Mouse (Mus musculus) heart, postnatal 0 days (tissue): Measurements from ENCODE around the gene Calm5. TPM values are rescaled to one million over a fixed set of nuclear protein-coding genes. Genes with fewer than 3 reads are reported as not detected.
"Not testable (repeated sequence)": the region's sequence is repeated elsewhere in the genome, so short reads cannot be mapped to it uniquely, and the experiment has no call there.

ENCODE experiments used
- ATAC-seq: fragments of 200-750 bp; cut with Nextera tagmentation; 2 replicates; pipeline ENCODE4 v1.8.0; 2017; ENCODE audit warnings: low read depth, moderate number of reproducible peaks, moderate library complexity; ENCODE audit not compliant: insufficient read depth
- DNase-seq: peaks from one replicate; pipeline ENCODE4 v3.0.0-alpha.2; 2016; ENCODE audit warnings: low spot score
- H3K27ac ChIP-seq: fragments of 300-500 bp; sonication (generic); 2 replicates; pipeline ENCODE4 v1.5.1; 2014; ENCODE audit warnings: low read depth, mild to moderate bottlenecking
- H3K27me3 ChIP-seq: fragments of 300-500 bp; sonication (generic); 2 replicates; pipeline ENCODE4 v1.6.1; 2014; ENCODE audit warnings: low read length, mixed read lengths; ENCODE audit not compliant: control insufficient read depth, insufficient read depth
- H3K36me3 ChIP-seq: fragments of 300-500 bp; sonication (generic); replicated peaks from 2 replicates; pipeline ENCODE4 v1.6.1; 2014; ENCODE audit warnings: low read length, mixed read lengths; ENCODE audit not compliant: control insufficient read depth, insufficient read depth
- H3K4me1 ChIP-seq: fragments of 300-500 bp; sonication (generic); 2 replicates; pipeline ENCODE4 v1.6.1; 2014; ENCODE audit warnings: antibody characterized with exemption; ENCODE audit not compliant: control insufficient read depth, insufficient read depth
- H3K4me2 ChIP-seq: fragments of 300-500 bp; sonication (generic); 2 replicates; pipeline ENCODE4 v1.6.1; 2014; ENCODE audit warnings: low read depth, mild to moderate bottlenecking, low read length, moderate library complexity
- H3K4me3 ChIP-seq: fragments of 300-500 bp; sonication (generic); 2 replicates; pipeline ENCODE4 v1.5.1; 2014; ENCODE audit warnings: low read depth, low read length
- H3K9ac ChIP-seq: fragments of 300-500 bp; sonication (generic); replicated peaks from 2 replicates; pipeline ENCODE4 v1.6.1; 2014; ENCODE audit warnings: low read depth, low read length, mixed read lengths
- H3K9me3 ChIP-seq: fragments of 300-500 bp; sonication (generic); replicated peaks from 2 replicates; pipeline ENCODE4 v1.6.1; 2016; ENCODE audit warnings: low read length; ENCODE audit not compliant: control insufficient read depth
- CTCF ChIP-seq: IDR thresholded peaks from 2 replicates; pipeline ENCODE4 v1.5.1; 2016; ENCODE audit warnings: antibody characterized with exemption, control low read depth, low read depth
- EP300 ChIP-seq: IDR thresholded peaks from 2 replicates; pipeline ENCODE4 v1.6.1; 2016; ENCODE audit warnings: antibody characterized with exemption, low read depth
- WGBS: fragments of 180-500 bp; shearing (Covaris S2); extraction: QIAGEN DNeasy Blood & Tissue Kit; methylation state at CpG from one replicate; pipeline ENCODE4 v1.1.7; 2014; 5-methylcytosine and 5-hydroxymethylcytosine counted together
- polyA plus RNA-seq: library from polyadenylated mRNA; unstranded; fragments of >200 nt; fragmentation: Nextera tagmentation; extraction: Ambion mirVana; gene quantifications from 2 replicates; pipeline ENCODE4 v1.2.1, GENCODE M21; 2015
- total RNA-seq: library from RNA; depleted of rRNA; stranded (reverse); fragments of >200 nt; gene quantifications from 2 replicates; pipeline ENCODE4 v1.2.3, GENCODE M21; 2014; ENCODE audit warnings: low replicate concordance; rRNA removed

The Calm5 gene
- total RNA-seq: not detected in 2 replicates
- polyA plus RNA-seq: not detected in 2 replicates

- not testable (repeated sequence) for H3K27ac ChIP-seq, H3K9me3 ChIP-seq, H3K27me3 ChIP-seq, ATAC-seq, H3K4me1 ChIP-seq, DNase-seq, H3K36me3 ChIP-seq, H3K9ac ChIP-seq, H3K4me3 ChIP-seq, H3K4me2 ChIP-seq
- 72% methylated on average over 3 of the region's 3 CpGs for WGBS
These were observed at the start of gene Calm5 for GRCm38 (mm10) chr13:3853648-3854333. Gene Calm5, plus strand, starts transcription at chr13:3854173.

- no peaks in the 10 kb centered on the region for H3K36me3 ChIP-seq
- 85% methylated on average over 13 of the region's 13 CpGs for WGBS
- peaks cover 13% of the 10 kb centered on the region for H3K4me1 ChIP-seq
- ATAC-seq (no peak), DNase-seq (no peak)
- H3K4me3 ChIP-seq: no peak within 1 kb of the TSS
- H3K4me2 ChIP-seq: no peak within 1 kb of the TSS
- no peaks in the 10 kb centered on the region for H3K27me3 ChIP-seq
- TF ChIP-seq CTCF: no peak
- TF ChIP-seq EP300: no peak
- no peaks in the 10 kb centered on the region for H3K9me3 ChIP-seq
- H3K9ac ChIP-seq: no peak within 1 kb of the TSS
- 0 out of 2 replicates have a peak within 1 kb of the TSS, but pooled peaks have one; percentile 38 for H3K27ac ChIP-seq
These were observed 49.8 kb upstream of the Calm5 start, which contains the start of gene Calml3 for GRCm38 (mm10) chr13:3804186-3804585. Gene Calml3, minus strand, starts transcription at chr13:3804316.

- TF ChIP-seq CTCF (no peak), EP300 (no peak)
- 49% methylated on average over 2 of the region's 2 CpGs for WGBS
- Histone ChIP-seq H3K27me3 (no peaks in the 10 kb centered on the region), H3K9me3 (no peaks in the 10 kb centered on the region), H3K36me3 (no peaks in the 10 kb centered on the region), H3K27ac (0 out of 2 replicates have a peak overlapping the region, but pooled peaks have one; percentile 38), H3K9ac (no peak overlapping the region), H3K4me2 (no peak overlapping the region), H3K4me1 (peaks cover 4% of the 10 kb centered on the region), H3K4me3 (no peak overlapping the region)
- ATAC-seq: no peak
- no peak for DNase-seq
These were observed 48.8 kb upstream of the Calm5 start for GRCm38 (mm10) chr13:3805132-3805531.

GRCm38 (mm10) chr13:3805638-3806037 lies 48.3 kb upstream of the Calm5 start:
- H3K9me3 ChIP-seq: no peaks in the 10 kb centered on the region
- no peak overlapping the region for H3K4me2 ChIP-seq
- H3K4me3 ChIP-seq: no peak overlapping the region
- 59% methylated on average over 5 of the region's 5 CpGs for WGBS
- peak overlapping the region; percentile 38; the same call in 1 of the 2 replicates for H3K27ac ChIP-seq
- peaks cover 4% of the 10 kb centered on the region; the same call in 1 of the 2 replicates for H3K4me1 ChIP-seq
- TF ChIP-seq EP300: no peak
- no peak for TF ChIP-seq CTCF
- H3K9ac ChIP-seq: no peak overlapping the region
- ATAC-seq: no peak
- DNase-seq: no peak
- no peaks in the 10 kb centered on the region for H3K27me3 ChIP-seq
- no peaks in the 10 kb centered on the region for H3K36me3 ChIP-seq

GRCm38 (mm10) chr13:3807131-3807827 lies 46.7 kb upstream of the Calm5 start:
- Histone ChIP-seq H3K36me3 (no peaks in the 10 kb centered on the region), H3K9me3 (no peaks in the 10 kb centered on the region), H3K4me1 (peaks cover 4% of the 10 kb centered on the region; the same call in 1 of the 2 replicates), H3K27me3 (no peaks in the 10 kb centered on the region), H3K4me2 (no peak overlapping the region), H3K9ac (no peak overlapping the region), H3K27ac (no peak overlapping the region), H3K4me3 (no peak overlapping the region)
- 78% methylated on average over 7 of the region's 7 CpGs for WGBS
- TF ChIP-seq EP300 (no peak), CTCF (no peak)
- DNase-seq (no peak), ATAC-seq (no peak)
